Mouse (Mus musculus) spleen, adult 2 months (tissue): ENCODE data around the gene Usp24. TPM values are rescaled to one million over a fixed set of nuclear protein-coding genes. Genes with fewer than 3 reads are reported as not detected.

ENCODE experiments used
- DNase-seq, 2 experiments: peaks; one replicate each; pipeline versions ENCODE4 v3.0.0 to v3.0.0-alpha.2; 2012 to 2021; ENCODE audit warnings: low spot score in 2 of 2, low read depth in 1 of 2
- H3K27ac ChIP-seq: fragments of 200-500 bp; 2 replicates; pipeline ENCODE4 v1.5.1; 2012; ENCODE audit warnings: low read length, inconsistent platforms; ENCODE audit not compliant: insufficient read depth
- H3K27me3 ChIP-seq: fragments of 200-500 bp; 2 replicates; pipeline ENCODE4 v1.6.1; 2012; ENCODE audit warnings: mild to moderate bottlenecking, moderate library complexity, low read length, inconsistent platforms; ENCODE audit not compliant: control insufficient read depth, insufficient read depth
- H3K36me3 ChIP-seq: fragments of 200-500 bp; 2 replicates; pipeline ENCODE4 v1.6.1; 2012; ENCODE audit warnings: mild to moderate bottlenecking, low read length, inconsistent platforms; ENCODE audit not compliant: control insufficient read depth, insufficient read depth
- H3K4me1 ChIP-seq: fragments of 200-500 bp; 2 replicates; pipeline ENCODE4 v1.6.1; 2011; ENCODE audit warnings: inconsistent platforms; ENCODE audit not compliant: control insufficient read depth, insufficient read depth, insufficient read length
- H3K4me3 ChIP-seq: fragments of 200-500 bp; 2 replicates; pipeline ENCODE4 v1.5.1; 2011; ENCODE audit warnings: mild to moderate bottlenecking, inconsistent platforms; ENCODE audit not compliant: insufficient read depth, insufficient read length; ENCODE audit errors: extremely low read depth
- CTCF ChIP-seq: fragments of 200-500 bp; IDR thresholded peaks from 2 replicates; pipeline ENCODE4 v1.5.1; 2011; ENCODE audit warnings: mild to moderate bottlenecking, inconsistent platforms; ENCODE audit not compliant: insufficient read depth, insufficient read length, insufficient replicate concordance; ENCODE audit errors: extremely low read depth
- POLR2A ChIP-seq: fragments of 200-500 bp; IDR thresholded peaks from 2 replicates; pipeline ENCODE4 v1.6.1; 2011; ENCODE audit warnings: low read depth, low read length, inconsistent platforms
- WGBS: fragments of 180-500 bp; shearing (Covaris S2); methylation state at CpG from one replicate; pipeline ENCODE4 v1.1.7; 2018; 5-methylcytosine and 5-hydroxymethylcytosine counted together
- polyA plus RNA-seq: library from polyadenylated mRNA; depleted of rRNA; stranded (reverse); fragments of >200 nt; gene quantifications from 2 replicates; pipeline ENCODE4 v1.2.3, GENCODE M21; 2012; rRNA removed

Gene Usp24
- polyA plus RNA-seq = 12.1 and 12.8 TPM in 2 replicates

GRCm38 (mm10) chr4:106315921-106316350, at the start of gene Usp24:
Gene Usp24 (plus strand): TSS chr4:106316213.
- peak within 1 kb of the TSS; percentile 98 for H3K4me3 ChIP-seq
- peak; percentile 46 to 75 for DNase-seq
- under 1% methylated on average over 53 of the region's 60 CpGs for WGBS
- TF ChIP-seq CTCF = no peak
- peak; percentile 76 for TF ChIP-seq POLR2A
- H3K27ac ChIP-seq = peak within 1 kb of the TSS; percentile 98
- no peaks in the 10 kb centered on the region for H3K36me3 ChIP-seq
- peaks cover 27% of the 10 kb centered on the region for H3K4me1 ChIP-seq
- H3K27me3 ChIP-seq = 0 out of 2 replicates have a peak, but pooled peaks cover 1% of the 10 kb centered on the region

GRCm38 (mm10) chr4:106276937-106277336, 39.1 kb upstream of the Usp24 start:
- Histone ChIP-seq H3K4me3 (no peak overlapping the region), H3K27me3 (no peaks in the 10 kb centered on the region), H3K27ac (no peak overlapping the region), H3K36me3 (no peaks in the 10 kb centered on the region), H3K4me1 (no peaks in the 10 kb centered on the region)
- no peak for DNase-seq
- TF ChIP-seq CTCF (no peak), POLR2A (no peak)
- 82% methylated on average over 2 of the region's 2 CpGs for WGBS

GRCm38 (mm10) chr4:106279177-106279576, 36.8 kb upstream of the Usp24 start:
- Histone ChIP-seq H3K36me3 (no peaks in the 10 kb centered on the region), H3K4me3 (no peak overlapping the region), H3K4me1 (no peaks in the 10 kb centered on the region), H3K27me3 (no peaks in the 10 kb centered on the region), H3K27ac (no peak overlapping the region)
- DNase-seq = no peak
- 58% methylated on average over 4 of the region's 4 CpGs for WGBS
- TF ChIP-seq POLR2A = no peak

DNA sequence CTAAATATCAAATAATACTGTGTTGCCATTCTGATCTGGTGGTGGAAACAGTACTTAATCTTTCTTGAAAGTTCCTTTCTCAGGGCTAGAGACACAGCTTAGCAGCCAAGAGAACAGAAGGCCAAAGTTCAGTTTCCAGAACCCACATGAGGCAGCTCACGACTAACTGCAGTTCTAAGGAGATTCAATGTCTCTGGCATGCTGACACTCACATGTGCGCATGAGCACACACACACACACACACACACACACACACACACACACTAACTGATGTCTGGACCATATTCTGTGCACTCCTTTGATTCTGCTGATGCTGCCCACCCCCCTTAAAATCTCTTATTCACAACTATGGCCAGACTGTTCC, 34.9 kb upstream of the Usp24 start:
- peak overlapping the region; percentile 5; the same call in 1 of the 2 replicates for H3K4me3 ChIP-seq
- TF ChIP-seq CTCF (no peak), POLR2A (no peak)
- H3K27ac ChIP-seq = peak overlapping the region; percentile 38; the same call in 1 of the 2 replicates
- no peaks in the 10 kb centered on the region for H3K36me3 ChIP-seq
- WGBS = 64% methylated on average over 2 of the region's 2 CpGs
- H3K4me1 ChIP-seq = no peaks in the 10 kb centered on the region
- DNase-seq = no peak
- no peaks in the 10 kb centered on the region for H3K27me3 ChIP-seq

- 52% methylated on average over 8 of the region's 8 CpGs for WGBS
- no peak for DNase-seq
- no peaks in the 10 kb centered on the region for H3K36me3 ChIP-seq
- no peak for TF ChIP-seq CTCF
- no peak for TF ChIP-seq POLR2A
- H3K27me3 ChIP-seq = no peaks in the 10 kb centered on the region
- H3K27ac ChIP-seq = no peak overlapping the region
- peak overlapping the region; percentile 5; the same call in 1 of the 2 replicates for H3K4me3 ChIP-seq
- H3K4me1 ChIP-seq = no peaks in the 10 kb centered on the region
Observed at GRCm38 (mm10) chr4:106281492-106282122, 34.4 kb upstream of the Usp24 start.

DNA sequence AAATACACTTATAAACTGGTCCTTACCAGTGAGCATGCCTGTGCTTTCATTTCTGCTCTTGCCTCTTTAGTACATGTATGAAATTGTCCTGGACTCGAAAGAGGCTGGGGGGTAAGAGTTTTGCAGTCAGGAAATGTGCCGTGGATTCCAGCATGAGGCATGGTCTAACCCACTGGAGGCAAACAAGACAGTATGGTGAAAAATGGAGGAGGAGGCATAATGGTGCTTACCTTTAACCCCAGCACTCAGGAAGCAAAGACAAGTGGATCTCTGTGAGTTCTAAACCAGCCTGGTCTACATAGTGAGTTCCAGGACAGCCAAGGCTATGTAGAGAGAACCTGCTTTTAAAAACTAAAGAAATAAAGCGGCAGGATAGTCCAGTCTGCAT, 33.9 kb upstream of the Usp24 start:
- Histone ChIP-seq H3K27ac (no peak overlapping the region), H3K27me3 (no peaks in the 10 kb centered on the region), H3K36me3 (no peaks in the 10 kb centered on the region), H3K4me1 (no peaks in the 10 kb centered on the region), H3K4me3 (no peak overlapping the region)
- TF ChIP-seq POLR2A = no peak
- TF ChIP-seq CTCF = no peak
- WGBS = 88% methylated on average over 3 of the region's 3 CpGs
- no peak for DNase-seq

DNA sequence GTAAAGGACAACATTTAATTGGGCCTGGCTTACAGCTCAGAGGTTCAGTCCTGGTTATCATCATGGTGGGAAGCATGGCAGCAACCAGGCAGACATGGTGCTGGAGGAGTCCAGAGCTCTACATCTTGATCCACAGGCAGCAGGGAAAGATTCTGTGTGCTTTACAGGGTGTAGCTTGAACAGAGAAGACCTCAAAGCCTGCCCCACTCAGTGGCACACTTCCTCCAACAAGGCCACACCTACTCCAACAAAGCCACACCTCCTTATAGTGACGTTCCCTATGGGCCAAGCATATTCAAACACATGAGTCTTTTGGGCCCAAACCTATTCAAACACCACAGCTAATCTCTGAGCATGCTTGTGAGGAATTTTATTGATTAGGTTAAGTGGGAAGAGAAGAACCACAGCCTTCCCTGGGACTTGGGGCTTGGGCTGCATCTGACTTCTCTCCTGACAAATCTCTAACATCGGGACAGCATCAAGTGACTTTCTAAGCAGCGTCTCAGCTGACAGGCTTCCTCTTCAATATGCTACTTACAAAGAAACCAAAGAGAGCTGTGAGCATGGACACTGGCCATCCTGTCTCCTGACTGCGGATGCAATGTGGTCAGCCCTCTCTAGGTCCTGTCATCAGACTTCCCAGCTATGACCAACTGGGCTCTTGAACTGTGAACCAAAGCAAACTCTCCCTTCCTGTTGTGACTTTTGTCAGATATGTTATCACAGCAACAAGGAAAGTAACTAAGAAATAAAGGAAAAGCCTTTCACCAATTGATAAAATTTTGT, 28.9 kb upstream of the Usp24 start:
- no peak overlapping the region for H3K4me3 ChIP-seq
- WGBS = 72% methylated on average over 4 of the region's 4 CpGs
- peaks cover 4% of the 10 kb centered on the region; the same call in 1 of the 2 replicates for H3K4me1 ChIP-seq
- H3K27me3 ChIP-seq = no peaks in the 10 kb centered on the region
- TF ChIP-seq CTCF (no peak), POLR2A (no peak)
- H3K27ac ChIP-seq = no peak overlapping the region
- no peaks in the 10 kb centered on the region for H3K36me3 ChIP-seq
- DNase-seq = no peak
